Mouse (Mus musculus): Measurements from ENCODE around the gene Calcoco2. TPM values are rescaled to one million over a fixed set of nuclear protein-coding genes. Genes with fewer than 3 reads are reported as not detected.
"Not testable (repeated sequence)": the region's sequence is repeated elsewhere in the genome, so short reads cannot be mapped to it uniquely, and the experiment has no call there.

Gene Calcoco2
- total RNA-seq (2022), result under 1 TPM in 1 of 4 experiments, not detected in 3; 0.29 TPM

- DNase-seq (ENCODE audit: low spot score), result no peak
These were observed at the start of gene Calcoco2 for GRCm38 (mm10) chr11:96111751-96112150. TSS of gene Calcoco2 (minus strand) at chr11:96111964.

- no peak for DNase-seq (ENCODE audit: low spot score)
These were observed 35.7 kb upstream of the Calcoco2 start for GRCm38 (mm10) chr11:96147471-96147870.

- peak; percentile 46 for DNase-seq (ENCODE audit: low spot score)
These were observed 34.0 kb upstream of the Calcoco2 start for GRCm38 (mm10) chr11:96145622-96146270.

GRCm38 (mm10) chr11:96143766-96144165 is 32.0 kb upstream of the Calcoco2 start:
- DNase-seq (ENCODE audit: low spot score), result no peak

- DNase-seq (ENCODE audit: low spot score), result no peak
These were observed 29.0 kb upstream of the Calcoco2 start for GRCm38 (mm10) chr11:96140726-96141175.

GRCm38 (mm10) chr11:96135847-96136246 is 24.1 kb upstream of the Calcoco2 start:
- no peak for DNase-seq (ENCODE audit: low spot score)

GRCm38 (mm10) chr11:96133239-96133865 is 21.6 kb upstream of the Calcoco2 start, which contains the start of gene Ttll6:
TSS of gene Ttll6 (plus strand) at chr11:96133786.
- no peak for DNase-seq (ENCODE audit: low spot score)

- no peak for DNase-seq (ENCODE audit: low spot score)
These were observed 18.8 kb upstream of the Calcoco2 start for GRCm38 (mm10) chr11:96130606-96131005.

- DNase-seq (ENCODE audit: low spot score), result no peak
These were observed 12.5 kb upstream of the Calcoco2 start for GRCm38 (mm10) chr11:96124052-96124914.

GRCm38 (mm10) chr11:96122806-96123205 is 11.0 kb upstream of the Calcoco2 start:
- DNase-seq (ENCODE audit: low spot score), result not testable (repeated sequence)

- DNase-seq (ENCODE audit: low spot score), result no peak
These were observed 7.6 kb upstream of the Calcoco2 start for GRCm38 (mm10) chr11:96119401-96119800.

- DNase-seq (ENCODE audit: low spot score), result not testable (repeated sequence)
These were observed 5.2 kb upstream of the Calcoco2 start for GRCm38 (mm10) chr11:96116925-96117324.

- DNase-seq (ENCODE audit: low spot score), result no peak
These were observed 4.4 kb upstream of the Calcoco2 start for GRCm38 (mm10) chr11:96116116-96116515.

GRCm38 (mm10) chr11:96115416-96115815 is 3.7 kb upstream of the Calcoco2 start:
- DNase-seq (ENCODE audit: low spot score), result no peak

GRCm38 (mm10) chr11:96114077-96114476 is 2.3 kb upstream of the Calcoco2 start:
- no peak for DNase-seq (ENCODE audit: low spot score)

- DNase-seq (ENCODE audit: low spot score), result not testable (repeated sequence)
These were observed 814 bp downstream of the Calcoco2 start for GRCm38 (mm10) chr11:96110950-96111349.

- no peak for DNase-seq (ENCODE audit: low spot score)
These were observed 3.4 kb downstream of the Calcoco2 start for GRCm38 (mm10) chr11:96108376-96108775.

GRCm38 (mm10) chr11:96093361-96093760 is 18.4 kb downstream of the Calcoco2 start:
- peak; percentile 28 for DNase-seq (ENCODE audit: low spot score)

- peak; percentile 36 for DNase-seq (ENCODE audit: low spot score)
These were observed 19.0 kb downstream of the Calcoco2 start for GRCm38 (mm10) chr11:96092674-96093291.

- no peak for DNase-seq (ENCODE audit: low spot score)
These were observed 20.7 kb downstream of the Calcoco2 start for GRCm38 (mm10) chr11:96091073-96091472.

GRCm38 (mm10) chr11:96087981-96088380 is 23.8 kb downstream of the Calcoco2 start:
- DNase-seq (ENCODE audit: low spot score), result no peak

GRCm38 (mm10) chr11:96082682-96083081 is 29.1 kb downstream of the Calcoco2 start:
- no peak for DNase-seq (ENCODE audit: low spot score)

Measured in heart, adult 8-10 months (tissue).